Mouse (Mus musculus): ENCODE results near the gene Tsku.

DNA sequence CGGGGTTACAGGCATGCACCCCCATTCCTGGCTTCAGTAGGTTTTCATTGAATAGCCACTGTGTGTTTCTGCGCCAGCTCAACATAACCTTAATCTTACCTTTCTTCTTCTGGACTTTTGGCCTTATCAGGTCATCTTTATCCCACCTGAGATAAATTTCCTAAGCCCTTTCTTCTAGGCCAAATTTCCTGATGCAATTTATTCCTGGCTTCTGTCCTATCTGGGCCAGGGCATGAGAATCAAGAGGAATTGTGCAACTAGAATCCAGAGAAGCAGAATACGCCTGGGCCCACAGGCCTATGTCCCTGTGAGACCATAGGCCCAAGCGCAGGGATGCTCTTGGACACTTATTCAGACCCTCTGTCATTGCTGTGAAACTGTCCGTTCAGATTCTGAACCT lies 27.6 kb downstream of the Tsku start:
- TF ChIP-seq MAX (IDR thresholded peaks at IDR 0.05; ENCODE audit: low read depth) (no peak), USF1 (IDR thresholded peaks at IDR 0.05; ENCODE audit: low read depth) (no peak), POLR2A (IDR thresholded peaks at IDR 0.05; ENCODE audit: insufficient read length, low read depth) (no peak), POLR2AphosphoS2 (IDR thresholded peaks at IDR 0.05; ENCODE audit: insufficient read length, low read depth) (no peak), CEBPB (IDR thresholded peaks at IDR 0.05; ENCODE audit: insufficient read depth, poor library complexity, severe bottlenecking) (no peak), MYOG (IDR thresholded peaks at IDR 0.05; ENCODE audit: control insufficient read depth in 1 of 3, insufficient read depth in 1 of 3, insufficient read length in 2 of 3, low read depth in 2 of 3) (no peak), MYOD1 (IDR thresholded peaks at IDR 0.05; ENCODE audit: control insufficient read depth in 1 of 3, insufficient read length in 2 of 3, low read depth in 2 of 3) (no peak), TCF12 (IDR thresholded peaks at IDR 0.05; ENCODE audit: insufficient read depth, poor library complexity, severe bottlenecking) (no peak)

Measured in myocyte (in vitro differentiated cells).